Mouse (Mus musculus) neural tube, embryonic 10.5 days (tissue): Measurements from ENCODE around the gene Pcdh20.

Experiments
- DNase-seq: peaks from one replicate; pipeline ENCODE4 v3.0.0-alpha.2; 2017; ENCODE audit warnings: low spot score; ENCODE audit errors: extremely low spot score

Pcdh20 gene

GRCm38 (mm10) chr14:88470495-88471434 lies at the start of gene Pcdh20:
Pcdh20 (minus strand) TSS chr14:88471396.
- DNase-seq: peak; percentile 68

- no peak for DNase-seq
Observed at GRCm38 (mm10) chr14:88479909-88480308, 8.7 kb upstream of the Pcdh20 start.

- no peak for DNase-seq
Observed at GRCm38 (mm10) chr14:88469956-88470355, 1.2 kb downstream of the Pcdh20 start.

- peak; percentile 48 for DNase-seq
Observed at GRCm38 (mm10) chr14:88469361-88469760, 1.8 kb downstream of the Pcdh20 start.

GRCm38 (mm10) chr14:88466416-88466815 lies 4.8 kb downstream of the Pcdh20 start:
- no peak for DNase-seq

- DNase-seq: no peak
Observed at GRCm38 (mm10) chr14:88464356-88464755, 6.8 kb downstream of the Pcdh20 start.

- no peak for DNase-seq
Observed at GRCm38 (mm10) chr14:88463357-88463756, 7.8 kb downstream of the Pcdh20 start.

- no peak for DNase-seq
Observed at GRCm38 (mm10) chr14:88462944-88463343, 8.3 kb downstream of the Pcdh20 start.

- no peak for DNase-seq
Observed at GRCm38 (mm10) chr14:88460705-88461104, 10.5 kb downstream of the Pcdh20 start.

GRCm38 (mm10) chr14:88443304-88443703 lies 27.9 kb downstream of the Pcdh20 start:
- DNase-seq: no peak

GRCm38 (mm10) chr14:88429393-88429792 lies 41.8 kb downstream of the Pcdh20 start:
- no peak for DNase-seq

- no peak for DNase-seq
Observed at GRCm38 (mm10) chr14:88427370-88427769, 43.8 kb downstream of the Pcdh20 start.
